Mouse (Mus musculus) CD4-positive, CD25-positive, alpha-beta regulatory T cell, adult 9 weeks (primary cell): ENCODE measurements around the gene Bak1. TPM values are rescaled to one million over a fixed set of nuclear protein-coding genes. Genes with fewer than 3 reads are reported as not detected.

Source experiments
- polyA plus RNA-seq: library from polyadenylated mRNA; unstranded; fragments of 100-300 nt; shearing (Covaris generic); gene quantifications from one replicate; pipeline ENCODE4 v1.2.1, GENCODE M21; 2017

Gene Bak1
- 2.3 TPM for polyA plus RNA-seq

DNA sequence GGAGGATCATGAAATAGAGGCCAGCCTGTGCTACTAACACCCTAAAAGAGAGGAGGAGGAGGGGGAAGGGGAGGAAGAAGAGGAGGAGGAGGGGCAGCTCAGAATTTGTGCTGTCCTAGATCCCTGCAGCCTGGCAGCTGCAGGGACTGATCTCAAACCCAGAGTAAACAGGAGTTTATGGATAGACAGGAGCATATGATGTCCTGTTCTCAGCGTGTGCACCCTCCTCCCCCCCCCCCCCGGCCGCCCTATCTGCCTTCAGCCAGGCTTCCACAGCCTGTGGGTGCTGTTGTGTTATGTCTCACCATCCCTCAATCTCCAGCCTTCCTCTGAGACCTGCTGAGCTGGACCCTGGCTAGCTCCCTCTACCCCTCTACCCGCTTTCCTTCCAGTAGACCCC lies at the start of gene Bak1:
Gene Bak1 (minus strand): TSS at position 101 of the 400 bp plus-strand sequence.

DNA sequence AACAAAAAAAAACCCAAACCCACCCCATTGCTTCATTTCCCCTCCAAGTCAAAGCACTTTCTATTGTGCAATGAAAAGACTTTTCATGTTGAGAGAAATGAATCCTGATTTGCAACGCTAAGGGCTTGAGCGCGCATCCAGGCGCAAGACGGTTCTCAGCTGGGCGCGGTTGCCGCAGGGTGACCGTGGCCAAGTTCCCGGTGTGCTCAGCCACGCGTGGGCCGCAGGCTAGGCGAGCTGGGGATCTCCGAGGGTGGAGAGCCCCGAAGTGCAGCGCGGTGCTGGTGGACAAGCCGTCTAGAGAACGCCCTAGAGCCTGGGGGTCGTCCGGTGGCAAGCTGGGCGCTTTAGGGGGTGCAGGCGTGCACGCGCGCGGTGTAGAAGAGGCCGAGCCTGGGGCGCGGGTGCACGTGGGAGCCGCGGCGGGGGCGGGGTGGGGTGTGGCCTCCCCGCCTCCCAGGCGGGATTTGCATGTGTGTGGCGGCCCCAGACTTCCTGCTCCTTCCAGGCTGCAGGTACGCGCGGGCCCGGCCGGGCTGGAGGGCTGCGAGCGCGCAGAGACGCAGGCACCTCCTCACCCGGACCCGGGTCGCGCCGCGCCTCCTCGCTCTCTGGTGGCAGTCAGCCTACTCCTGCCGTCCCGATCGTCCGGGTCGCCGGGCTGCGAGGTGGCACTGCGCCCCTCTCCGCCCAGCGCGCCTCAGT lies 28.2 kb upstream of the Bak1 start, which contains the start of gene Itpr3:
Gene Itpr3 (plus strand): TSS at position 493 of the 705 bp plus-strand sequence.

DNA sequence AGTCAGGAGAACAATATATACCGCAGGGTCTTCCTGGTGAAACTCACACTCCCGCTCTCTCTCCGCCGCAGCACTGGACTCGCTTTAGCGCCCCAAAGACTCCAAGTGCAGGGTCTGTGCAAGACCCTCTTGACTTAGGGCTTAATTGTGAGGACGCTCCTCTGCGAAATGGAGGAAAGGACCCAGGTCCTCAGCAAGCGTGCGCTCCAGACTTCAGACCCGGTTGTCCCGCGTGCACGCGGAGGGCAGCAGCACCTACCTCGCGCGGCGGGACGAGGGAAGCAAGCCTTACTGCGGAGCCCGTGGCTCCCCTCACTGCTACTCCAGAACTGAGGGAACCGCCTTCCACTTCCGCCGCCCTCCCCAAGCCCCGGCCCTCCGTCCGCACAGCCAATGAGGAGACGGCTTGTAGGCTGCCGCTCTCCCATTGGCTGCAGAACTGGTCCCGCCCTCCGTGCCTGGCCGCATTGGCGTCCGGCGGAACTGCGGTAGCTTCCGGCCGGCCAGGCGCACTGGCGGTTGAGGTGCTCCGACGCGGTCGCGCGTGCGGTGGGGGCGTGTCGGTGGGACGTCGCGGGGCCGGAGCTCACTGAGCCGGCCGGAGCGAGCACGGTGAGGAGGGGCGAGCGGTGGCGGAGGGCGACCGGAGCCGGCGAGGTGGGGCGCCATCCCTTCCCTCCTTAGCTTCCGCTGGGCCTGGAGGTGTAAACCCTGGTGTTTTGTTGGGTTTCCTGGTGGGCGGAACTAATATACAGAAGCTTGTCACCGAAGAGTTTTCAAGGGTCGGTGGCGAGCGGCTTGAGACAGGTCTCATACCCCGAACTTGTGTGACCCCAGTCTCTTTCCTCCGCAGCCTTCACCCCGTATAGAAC lies 55.9 kb downstream of the Bak1 start, which contains the start of gene Zbtb9:
Gene Zbtb9 (plus strand): TSS at position 465 of the 872 bp plus-strand sequence.

Other genes with a start within 250 kb of the Bak1 start
- gene Bnip1, start 247.9 kb downstream of the Bak1 start, polyA plus RNA-seq, result 37.7 TPM
- not detected for gene Nkx2-5, start 184.0 kb downstream of the Bak1 start, polyA plus RNA-seq
- 1.8 TPM for gene Kifc5b, start 111.9 kb downstream of the Bak1 start, polyA plus RNA-seq
- gene Phf1, start 96.0 kb downstream of the Bak1 start, polyA plus RNA-seq, result 112 TPM
- 200 TPM for gene Cuta, start 89.4 kb downstream of the Bak1 start, polyA plus RNA-seq
- not detected for gene Syngap1, start 87.8 kb downstream of the Bak1 start, polyA plus RNA-seq
- gene Zbtb9, start 55.8 kb downstream of the Bak1 start, polyA plus RNA-seq, result 15.9 TPM
- 12.5 TPM for gene Itpr3, start 28.3 kb upstream of the Bak1 start, polyA plus RNA-seq
- 126 TPM for gene Uqcc2, start 104.9 kb upstream of the Bak1 start, polyA plus RNA-seq
- gene Ip6k3, start 138.8 kb upstream of the Bak1 start, polyA plus RNA-seq, result not detected
- 9.5 TPM for gene Lemd2, start 175.5 kb upstream of the Bak1 start, polyA plus RNA-seq